Mouse (Mus musculus): ENCODE results near the gene Ang5.
"Not testable (repeated sequence)": the region's sequence is repeated elsewhere in the genome, so short reads cannot be mapped to it uniquely, and the experiment has no call there.

- TF ChIP-seq CTCF (IDR thresholded peaks at IDR 0.05); POLR2A (IDR thresholded peaks at IDR 0.05; ENCODE audit: insufficient read depth, low read depth, low read length): not testable (repeated sequence)
Observed at GRCm38 (mm10) chr14:43955074-43955473, 1.8 kb upstream of the Ang5 start.

Data from heart, adult 2 months (tissue).